Mouse (Mus musculus) limb, embryonic 15.5 days (tissue): ENCODE measurements around the gene Nhsl1. TPM values are rescaled to one million over a fixed set of nuclear protein-coding genes. Genes with fewer than 3 reads are reported as not detected.
A peak's percentile ranks its signal among the peaks of the same experiment; 100 is the strongest.

Experiments
- ATAC-seq: fragments of 200-750 bp; cut with Nextera tagmentation; 2 replicates; pipeline ENCODE4 v1.8.0; 2017; ENCODE audit warnings: low read depth, moderate TSS enrichment; ENCODE audit not compliant: insufficient number of reproducible peaks, low FRiP score, low TSS enrichment
- H3K27ac ChIP-seq: fragments of 300-500 bp; sonication (generic); 2 replicates; pipeline ENCODE4 v1.5.1; 2015; ENCODE audit warnings: moderate library complexity, mild to moderate bottlenecking, inconsistent platforms
- H3K27me3 ChIP-seq: fragments of 300-500 bp; sonication (generic); 2 replicates; pipeline ENCODE4 v1.6.1; 2015; ENCODE audit warnings: inconsistent platforms
- H3K36me3 ChIP-seq: fragments of 300-500 bp; sonication (generic); 2 replicates; pipeline ENCODE4 v1.6.1; 2015; ENCODE audit warnings: inconsistent platforms
- H3K4me1 ChIP-seq: fragments of 300-500 bp; sonication (generic); 2 replicates; pipeline ENCODE4 v1.6.1; 2015; ENCODE audit warnings: inconsistent platforms
- H3K4me2 ChIP-seq: fragments of 300-500 bp; sonication (generic); 2 replicates; pipeline ENCODE4 v1.6.1; 2015; ENCODE audit warnings: mild to moderate bottlenecking, inconsistent platforms
- H3K4me3 ChIP-seq: fragments of 300-500 bp; sonication (generic); 2 replicates; pipeline ENCODE4 v1.5.1; 2015; ENCODE audit warnings: mild to moderate bottlenecking, inconsistent platforms
- H3K9ac ChIP-seq: fragments of 300-500 bp; sonication (generic); 2 replicates; pipeline ENCODE4 v1.6.1; 2015; ENCODE audit warnings: inconsistent platforms
- H3K9me3 ChIP-seq: fragments of 300-500 bp; sonication (generic); 2 replicates; pipeline ENCODE4 v1.6.1; 2016; ENCODE audit warnings: inconsistent platforms
- WGBS: fragments of 180-500 bp; shearing (Covaris S2); methylation state at CpG from one replicate; pipeline ENCODE4 v1.1.7; 2015; 5-methylcytosine and 5-hydroxymethylcytosine counted together
- polyA plus RNA-seq: library from polyadenylated mRNA; unstranded; fragments of >200 nt; fragmentation: Nextera tagmentation; extraction: Ambion mirVana; gene quantifications from 2 replicates; pipeline ENCODE4 v1.2.1, GENCODE M21; 2015

Nhsl1 gene
- polyA plus RNA-seq, 1 experiment from 2014 or later: 11.5 TPM

- H3K4me1 ChIP-seq: peaks cover 22% of the 10 kb centered on the region
- no peaks in the 10 kb centered on the region for H3K9me3 ChIP-seq
- H3K27ac ChIP-seq: no peak overlapping the region
- H3K36me3 ChIP-seq: peaks cover 11% of the 10 kb centered on the region; the same call in 1 of the 2 replicates
- no peak for ATAC-seq
- H3K4me2 ChIP-seq: no peak overlapping the region
- H3K9ac ChIP-seq: no peak overlapping the region
- no peaks in the 10 kb centered on the region for H3K27me3 ChIP-seq
- WGBS: 74% methylated on average over 3 of the region's 3 CpGs
- H3K4me3 ChIP-seq: no peak overlapping the region
Observed at GRCm38 (mm10) chr10:18501997-18502396, 183.2 kb downstream of the Nhsl1 start.

GRCm38 (mm10) chr10:18505690-18506089 is 186.9 kb downstream of the Nhsl1 start:
- Histone ChIP-seq H3K4me3 (no peak overlapping the region), H3K4me1 (peaks cover 32% of the 10 kb centered on the region), H3K9ac (no peak overlapping the region), H3K36me3 (peaks cover 5% of the 10 kb centered on the region; the same call in 1 of the 2 replicates), H3K4me2 (no peak overlapping the region), H3K9me3 (no peaks in the 10 kb centered on the region), H3K27me3 (no peaks in the 10 kb centered on the region), H3K27ac (no peak overlapping the region)
- WGBS: 47% methylated on average over 10 of the region's 10 CpGs
- no peak for ATAC-seq

- Histone ChIP-seq H3K27me3 (no peaks in the 10 kb centered on the region), H3K4me2 (no peak overlapping the region), H3K4me1 (peaks cover 32% of the 10 kb centered on the region), H3K9me3 (no peaks in the 10 kb centered on the region), H3K36me3 (peaks cover 3% of the 10 kb centered on the region), H3K9ac (no peak overlapping the region), H3K27ac (no peak overlapping the region), H3K4me3 (no peak overlapping the region)
- WGBS: 34% methylated on average over 6 of the region's 6 CpGs
- ATAC-seq: peak; percentile 40; the same call in 1 of the 2 replicates
Observed at GRCm38 (mm10) chr10:18506501-18506946, 187.7 kb downstream of the Nhsl1 start.

- 64% methylated on average over 2 of the region's 2 CpGs for WGBS
Observed at GRCm38 (mm10) chr10:18507869-18508473, 189.2 kb downstream of the Nhsl1 start.

GRCm38 (mm10) chr10:18508586-18508985 is 189.8 kb downstream of the Nhsl1 start:
- no peak overlapping the region for H3K4me3 ChIP-seq
- no peak for ATAC-seq
- H3K27me3 ChIP-seq: no peaks in the 10 kb centered on the region
- H3K36me3 ChIP-seq: peaks cover 5% of the 10 kb centered on the region; the same call in 1 of the 2 replicates
- no peak overlapping the region for H3K4me2 ChIP-seq
- peak overlapping the region; percentile 38; the same call in 1 of the 2 replicates for H3K27ac ChIP-seq
- no peak overlapping the region for H3K9ac ChIP-seq
- H3K4me1 ChIP-seq: peaks cover 32% of the 10 kb centered on the region
- 79% methylated on average over 1 of the region's 1 CpGs for WGBS
- H3K9me3 ChIP-seq: no peaks in the 10 kb centered on the region

More at GRCm38 (mm10) chr10:18507869-18508473, 189.2 kb downstream of the Nhsl1 start:
- no peak overlapping the region for H3K4me2 ChIP-seq
- H3K27ac ChIP-seq: peak overlapping the region; percentile 38
- no peak overlapping the region for H3K4me3 ChIP-seq
- H3K4me1 ChIP-seq: peaks cover 32% of the 10 kb centered on the region
- ATAC-seq: no peak
- no peak overlapping the region for H3K9ac ChIP-seq
- no peaks in the 10 kb centered on the region for H3K9me3 ChIP-seq
- peaks cover 5% of the 10 kb centered on the region; the same call in 1 of the 2 replicates for H3K36me3 ChIP-seq
- H3K27me3 ChIP-seq: no peaks in the 10 kb centered on the region

- no peak for ATAC-seq
- no peak overlapping the region for H3K9ac ChIP-seq
- no peak overlapping the region for H3K4me3 ChIP-seq
- no peak overlapping the region for H3K4me2 ChIP-seq
- no peak overlapping the region for H3K27ac ChIP-seq
- no peaks in the 10 kb centered on the region for H3K27me3 ChIP-seq
- H3K4me1 ChIP-seq: peaks cover 26% of the 10 kb centered on the region
- 76% methylated on average over 3 of the region's 3 CpGs for WGBS
- peaks cover 5% of the 10 kb centered on the region; the same call in 1 of the 2 replicates for H3K36me3 ChIP-seq
- H3K9me3 ChIP-seq: no peaks in the 10 kb centered on the region
Observed at GRCm38 (mm10) chr10:18510663-18511062, 191.9 kb downstream of the Nhsl1 start.

GRCm38 (mm10) chr10:18511496-18511895 is 192.7 kb downstream of the Nhsl1 start:
- H3K9me3 ChIP-seq: no peaks in the 10 kb centered on the region
- peaks cover 18% of the 10 kb centered on the region for H3K4me1 ChIP-seq
- H3K36me3 ChIP-seq: peaks cover 5% of the 10 kb centered on the region; the same call in 1 of the 2 replicates
- H3K4me3 ChIP-seq: no peak overlapping the region
- 73% methylated on average over 11 of the region's 11 CpGs for WGBS
- no peak overlapping the region for H3K27ac ChIP-seq
- no peak overlapping the region for H3K9ac ChIP-seq
- H3K27me3 ChIP-seq: no peaks in the 10 kb centered on the region
- no peak for ATAC-seq
- H3K4me2 ChIP-seq: no peak overlapping the region

GRCm38 (mm10) chr10:18522556-18522955 is 203.8 kb downstream of the Nhsl1 start:
- peaks cover 24% of the 10 kb centered on the region for H3K36me3 ChIP-seq
- ATAC-seq: no peak

GRCm38 (mm10) chr10:18525311-18525710 is 206.5 kb downstream of the Nhsl1 start:
- H3K4me2 ChIP-seq: no peak overlapping the region
- peak; percentile 21; the same call in 1 of the 2 replicates for ATAC-seq
- peaks cover 24% of the 10 kb centered on the region for H3K36me3 ChIP-seq
- H3K9ac ChIP-seq: no peak overlapping the region
- no peaks in the 10 kb centered on the region for H3K9me3 ChIP-seq
- no peaks in the 10 kb centered on the region for H3K27me3 ChIP-seq
- no peak overlapping the region for H3K27ac ChIP-seq
- H3K4me1 ChIP-seq: peaks cover 30% of the 10 kb centered on the region
- H3K4me3 ChIP-seq: no peak overlapping the region
- 86% methylated on average over 15 of the region's 15 CpGs for WGBS

More at GRCm38 (mm10) chr10:18522556-18522955, 203.8 kb downstream of the Nhsl1 start:
- no peaks in the 10 kb centered on the region for H3K9me3 ChIP-seq
- H3K27ac ChIP-seq: no peak overlapping the region
- H3K4me3 ChIP-seq: no peak overlapping the region
- WGBS: 81% methylated on average over 2 of the region's 2 CpGs
- no peak overlapping the region for H3K4me2 ChIP-seq
- H3K27me3 ChIP-seq: no peaks in the 10 kb centered on the region
- no peak overlapping the region for H3K9ac ChIP-seq
- H3K4me1 ChIP-seq: peaks cover 22% of the 10 kb centered on the region

GRCm38 (mm10) chr10:18525726-18526125 is 206.9 kb downstream of the Nhsl1 start:
- Histone ChIP-seq H3K27ac (no peak overlapping the region; the same call in 1 of the 2 replicates), H3K4me3 (no peak overlapping the region)
- WGBS: 62% methylated on average over 9 of the region's 9 CpGs

GRCm38 (mm10) chr10:18526184-18526850 is 207.5 kb downstream of the Nhsl1 start:
- 77% methylated on average over 22 of the region's 22 CpGs for WGBS
- ATAC-seq: no peak
- Histone ChIP-seq H3K27me3 (no peaks in the 10 kb centered on the region), H3K36me3 (peaks cover 27% of the 10 kb centered on the region), H3K4me3 (no peak overlapping the region), H3K4me2 (no peak overlapping the region), H3K4me1 (peaks cover 30% of the 10 kb centered on the region), H3K9ac (no peak overlapping the region), H3K27ac (peak overlapping the region; percentile 38; the same call in 1 of the 2 replicates), H3K9me3 (no peaks in the 10 kb centered on the region)

More at GRCm38 (mm10) chr10:18525726-18526125, 206.9 kb downstream of the Nhsl1 start:
- no peak for ATAC-seq
- Histone ChIP-seq H3K36me3 (peaks cover 24% of the 10 kb centered on the region), H3K9ac (no peak overlapping the region), H3K9me3 (no peaks in the 10 kb centered on the region), H3K4me2 (no peak overlapping the region), H3K27me3 (no peaks in the 10 kb centered on the region), H3K4me1 (peaks cover 30% of the 10 kb centered on the region)
